Mouse (Mus musculus): ENCODE results near the gene Lcmt1. TPM values are rescaled to one million over a fixed set of nuclear protein-coding genes. Genes with fewer than 3 reads are reported as not detected.

The Lcmt1 gene
- total and polyA plus RNA-seq, 2 experiments from 2014 or later, result 62.8 to 114 TPM

DNA sequence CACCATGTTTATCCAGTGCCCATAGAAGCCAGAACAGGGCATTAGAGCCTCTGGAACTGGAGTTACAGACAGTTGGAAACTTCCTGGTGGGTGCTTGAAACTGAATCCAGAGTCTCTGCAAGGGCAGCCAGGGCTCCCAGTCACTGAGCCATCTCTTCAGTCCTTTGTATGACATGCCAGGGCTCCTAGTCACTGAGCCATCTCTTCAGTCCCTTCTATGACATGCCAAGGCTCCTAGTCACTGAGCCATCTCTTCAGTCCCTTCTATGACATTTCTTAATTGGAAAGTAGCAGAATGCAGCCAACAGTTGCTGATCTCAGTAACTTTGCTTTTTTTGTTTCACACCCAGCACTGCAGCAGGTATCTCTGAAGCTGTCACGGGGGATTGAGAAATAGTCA, 72.5 kb downstream of the Lcmt1 start:
- Histone ChIP-seq H3K9me3 (ENCODE audit: low read length) (0 out of 2 replicates have a peak, but pooled peaks cover 3% of the 10 kb centered on the region), H3K4me3 (ENCODE audit: low read depth, low read length) (no peak overlapping the region), H3K27me3 (ENCODE audit: insufficient read depth, low read length) (no peaks in the 10 kb centered on the region), H3K36me3 (ENCODE audit: insufficient read depth, low read length) (no peaks in the 10 kb centered on the region), H3K9ac (replicated peaks; ENCODE audit: low read length, poor library complexity, severe bottlenecking) (no peak overlapping the region), H3K4me1 (ENCODE audit: insufficient read depth, low read length) (no peaks in the 10 kb centered on the region), H3K4me2 (ENCODE audit: low read depth, low read length, poor library complexity, severe bottlenecking) (no peak overlapping the region), H3K27ac (ENCODE audit: low read depth, low read length) (no peak overlapping the region)
- no peak for TF ChIP-seq CTCF (IDR thresholded peaks at IDR 0.05)
- 76% methylated on average over 1 of the region's 1 CpGs for WGBS
- DNase-seq (ENCODE audit: low spot score) (no peak), ATAC-seq (ENCODE audit: low FRiP score) (no peak)

DNA sequence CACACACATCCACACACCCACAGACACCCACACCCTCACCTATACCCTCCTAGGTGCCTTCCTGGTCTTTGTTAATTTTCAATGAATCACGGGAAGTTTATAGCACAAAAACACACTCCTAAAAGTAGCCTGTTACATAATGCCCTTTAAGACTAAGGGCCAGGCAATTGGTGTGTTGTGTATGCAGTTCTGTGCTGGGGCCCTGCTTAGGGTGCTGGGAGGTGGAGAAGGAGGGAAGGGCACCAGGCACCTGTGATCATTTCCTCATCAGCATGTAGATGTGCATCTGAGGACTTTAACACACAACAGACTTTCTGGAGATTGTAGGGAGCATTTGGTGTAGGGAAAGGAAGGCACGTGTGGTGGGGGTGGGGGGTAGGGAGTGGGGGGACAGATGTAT, 79.2 kb downstream of the Lcmt1 start:
- ATAC-seq (ENCODE audit: low FRiP score) (no peak), DNase-seq (ENCODE audit: low spot score) (no peak)
- H3K27me3 ChIP-seq (ENCODE audit: insufficient read depth, low read length), result no peaks in the 10 kb centered on the region
- no peak overlapping the region for H3K4me3 ChIP-seq (ENCODE audit: low read depth, low read length)
- no peak for TF ChIP-seq CTCF (IDR thresholded peaks at IDR 0.05)
- 94% methylated on average over 2 of the region's 2 CpGs for WGBS
- no peak overlapping the region for H3K27ac ChIP-seq (ENCODE audit: low read depth, low read length)
- H3K36me3 ChIP-seq (ENCODE audit: insufficient read depth, low read length), result no peaks in the 10 kb centered on the region
- H3K9me3 ChIP-seq (ENCODE audit: low read length), result no peaks in the 10 kb centered on the region
- no peak overlapping the region for H3K9ac ChIP-seq (replicated peaks; ENCODE audit: low read length, poor library complexity, severe bottlenecking)
- H3K4me2 ChIP-seq (ENCODE audit: low read depth, low read length, poor library complexity, severe bottlenecking), result no peak overlapping the region
- no peaks in the 10 kb centered on the region for H3K4me1 ChIP-seq (ENCODE audit: insufficient read depth, low read length)

DNA sequence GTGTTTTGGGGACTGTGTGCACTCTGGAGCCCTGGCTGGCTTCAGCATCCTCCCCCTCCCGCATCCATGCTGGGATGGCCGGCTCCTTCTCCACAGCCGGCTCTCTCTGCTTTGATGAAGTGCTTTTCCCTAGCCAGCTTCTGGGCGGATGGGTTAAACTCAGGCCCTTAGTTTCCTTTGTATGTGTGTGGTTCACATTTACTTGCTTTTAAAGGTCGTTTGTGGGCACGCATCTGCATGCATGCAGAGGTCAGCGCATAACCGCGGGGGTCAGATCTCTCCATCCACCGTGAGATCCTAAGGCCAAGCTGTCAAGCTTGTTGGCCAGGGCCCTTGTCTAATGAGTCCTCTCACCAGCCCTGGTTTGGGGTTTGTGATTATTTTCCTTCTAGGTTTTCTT, 80.1 kb downstream of the Lcmt1 start:
- H3K36me3 ChIP-seq (ENCODE audit: insufficient read depth, low read length), result no peaks in the 10 kb centered on the region

DNA sequence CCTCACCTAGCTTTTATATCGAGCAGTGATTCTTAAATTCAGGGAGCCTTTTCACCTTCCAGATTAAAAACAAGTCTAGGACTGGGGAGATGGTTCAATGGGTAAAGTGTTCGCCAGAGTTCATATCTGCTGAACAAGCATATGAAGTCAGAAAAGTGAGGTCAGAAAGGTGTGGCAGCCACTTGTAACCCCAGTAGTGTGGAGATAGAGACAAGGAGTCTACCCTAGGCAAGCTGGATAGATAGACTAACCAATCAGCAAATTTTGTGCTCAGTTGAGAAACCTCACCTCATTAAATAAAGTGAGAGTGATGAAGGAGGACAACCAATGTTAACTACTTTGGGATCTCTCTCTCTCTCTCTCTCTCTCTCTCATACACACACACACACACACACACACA, 80.9 kb downstream of the Lcmt1 start:
- no peak overlapping the region for H3K27ac ChIP-seq (ENCODE audit: low read depth, low read length)
- H3K4me2 ChIP-seq (ENCODE audit: low read depth, low read length, poor library complexity, severe bottlenecking), result no peak overlapping the region
- H3K4me1 ChIP-seq (ENCODE audit: insufficient read depth, low read length), result no peaks in the 10 kb centered on the region
- no peak for TF ChIP-seq CTCF (IDR thresholded peaks at IDR 0.05)
- WGBS, result 94% methylated on average over 2 of the region's 2 CpGs
- ATAC-seq (ENCODE audit: low FRiP score), result no peak
- H3K9ac ChIP-seq (replicated peaks; ENCODE audit: low read length, poor library complexity, severe bottlenecking), result no peak overlapping the region
- no peaks in the 10 kb centered on the region for H3K9me3 ChIP-seq (ENCODE audit: low read length)
- no peaks in the 10 kb centered on the region for H3K27me3 ChIP-seq (ENCODE audit: insufficient read depth, low read length)
- DNase-seq (ENCODE audit: low spot score), result no peak
- no peak overlapping the region for H3K4me3 ChIP-seq (ENCODE audit: low read depth, low read length)
- H3K36me3 ChIP-seq (ENCODE audit: insufficient read depth, low read length), result no peaks in the 10 kb centered on the region

More for the DNA sequence above, 80.1 kb downstream of the Lcmt1 start:
- Histone ChIP-seq H3K9me3 (ENCODE audit: low read length) (no peaks in the 10 kb centered on the region), H3K4me3 (ENCODE audit: low read depth, low read length) (no peak overlapping the region), H3K4me1 (ENCODE audit: insufficient read depth, low read length) (no peaks in the 10 kb centered on the region), H3K27ac (ENCODE audit: low read depth, low read length) (no peak overlapping the region), H3K27me3 (ENCODE audit: insufficient read depth, low read length) (no peaks in the 10 kb centered on the region), H3K4me2 (ENCODE audit: low read depth, low read length, poor library complexity, severe bottlenecking) (no peak overlapping the region), H3K9ac (replicated peaks; ENCODE audit: low read length, poor library complexity, severe bottlenecking) (no peak overlapping the region)
- no peak for ATAC-seq (ENCODE audit: low FRiP score)
- DNase-seq (ENCODE audit: low spot score), result no peak
- 69% methylated on average over 10 of the region's 10 CpGs for WGBS
- no peak for TF ChIP-seq CTCF (IDR thresholded peaks at IDR 0.05)

DNA sequence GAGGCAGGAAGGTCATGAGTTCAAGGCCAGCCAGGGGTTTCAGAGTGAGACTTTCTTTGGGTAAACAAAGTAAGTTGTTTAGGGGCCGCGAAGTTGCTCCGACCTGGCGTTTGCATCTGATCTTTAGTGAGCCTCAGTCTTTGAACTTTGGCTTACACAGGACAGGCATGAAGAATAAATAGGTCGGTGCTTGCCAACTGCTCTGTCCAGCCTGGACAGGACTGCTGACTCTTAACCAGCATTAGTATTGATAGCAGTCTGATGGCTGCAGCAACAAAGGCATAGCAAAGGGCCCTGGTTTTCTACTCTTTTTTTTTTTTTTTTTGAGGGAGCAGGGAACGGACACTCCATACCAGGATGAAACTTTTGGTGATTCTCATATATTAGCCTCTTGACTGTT, 83.0 kb downstream of the Lcmt1 start:
- no peak overlapping the region for H3K4me3 ChIP-seq (ENCODE audit: low read depth, low read length)
- H3K27ac ChIP-seq (ENCODE audit: low read depth, low read length), result no peak overlapping the region
- H3K27me3 ChIP-seq (ENCODE audit: insufficient read depth, low read length), result no peaks in the 10 kb centered on the region
- no peaks in the 10 kb centered on the region for H3K36me3 ChIP-seq (ENCODE audit: insufficient read depth, low read length)
- H3K4me1 ChIP-seq (ENCODE audit: insufficient read depth, low read length), result no peaks in the 10 kb centered on the region
- no peak for ATAC-seq (ENCODE audit: low FRiP score)
- WGBS, result 73% methylated on average over 6 of the region's 6 CpGs
- H3K4me2 ChIP-seq (ENCODE audit: low read depth, low read length, poor library complexity, severe bottlenecking), result no peak overlapping the region
- no peaks in the 10 kb centered on the region for H3K9me3 ChIP-seq (ENCODE audit: low read length)
- TF ChIP-seq CTCF (IDR thresholded peaks at IDR 0.05), result no peak
- DNase-seq (ENCODE audit: low spot score), result no peak
- no peak overlapping the region for H3K9ac ChIP-seq (replicated peaks; ENCODE audit: low read length, poor library complexity, severe bottlenecking)

DNA sequence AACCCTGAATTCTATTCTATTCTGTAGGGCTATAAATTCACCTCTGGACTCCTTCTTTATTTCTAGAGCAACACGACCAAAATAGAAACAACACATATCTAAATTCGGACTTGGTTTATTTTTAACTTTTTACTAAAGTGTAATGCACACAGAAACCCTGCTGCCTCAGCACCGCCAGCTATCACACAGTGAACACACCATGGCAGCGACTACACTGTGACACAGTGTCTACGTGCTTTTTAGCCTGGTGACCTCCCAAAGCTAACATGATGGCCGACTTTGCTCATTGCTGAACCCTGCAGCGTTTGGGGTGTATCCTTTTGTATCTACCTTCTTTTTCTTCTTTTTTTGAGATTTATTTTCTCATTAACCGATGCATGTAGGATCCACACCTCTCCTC, 83.5 kb downstream of the Lcmt1 start:
- WGBS, result 84% methylated on average over 8 of the region's 8 CpGs
- Histone ChIP-seq H3K9me3 (ENCODE audit: low read length) (no peaks in the 10 kb centered on the region), H3K4me2 (ENCODE audit: low read depth, low read length, poor library complexity, severe bottlenecking) (no peak overlapping the region), H3K36me3 (ENCODE audit: insufficient read depth, low read length) (no peaks in the 10 kb centered on the region), H3K27me3 (ENCODE audit: insufficient read depth, low read length) (no peaks in the 10 kb centered on the region), H3K27ac (ENCODE audit: low read depth, low read length) (no peak overlapping the region), H3K4me1 (ENCODE audit: insufficient read depth, low read length) (no peaks in the 10 kb centered on the region), H3K4me3 (ENCODE audit: low read depth, low read length) (no peak overlapping the region), H3K9ac (replicated peaks; ENCODE audit: low read length, poor library complexity, severe bottlenecking) (no peak overlapping the region)
- DNase-seq (ENCODE audit: low spot score), result no peak
- ATAC-seq (ENCODE audit: low FRiP score), result no peak
- no peak for TF ChIP-seq CTCF (IDR thresholded peaks at IDR 0.05)
